Mouse (Mus musculus) brain, adult 10 weeks (tissue): ENCODE measurements around the gene Gm17027. TPM values are rescaled to one million over a fixed set of nuclear protein-coding genes. Genes with fewer than 3 reads are reported as not detected.

Experiments
- polyA plus RNA-seq: library from polyadenylated mRNA; stranded (reverse); fragments of 350-450 nt; fragmentation: Illumina TruSeq; extraction: RNeasy Lipid Tissue Mini Kit (QIAGEN cat#74804); gene quantifications from one replicate; pipeline ENCODE4 v1.2.3, GENCODE M21; 2015; ENCODE audit warnings: low read depth, low replicate concordance

The Gm17027 gene
- polyA plus RNA-seq: not detected

DNA sequence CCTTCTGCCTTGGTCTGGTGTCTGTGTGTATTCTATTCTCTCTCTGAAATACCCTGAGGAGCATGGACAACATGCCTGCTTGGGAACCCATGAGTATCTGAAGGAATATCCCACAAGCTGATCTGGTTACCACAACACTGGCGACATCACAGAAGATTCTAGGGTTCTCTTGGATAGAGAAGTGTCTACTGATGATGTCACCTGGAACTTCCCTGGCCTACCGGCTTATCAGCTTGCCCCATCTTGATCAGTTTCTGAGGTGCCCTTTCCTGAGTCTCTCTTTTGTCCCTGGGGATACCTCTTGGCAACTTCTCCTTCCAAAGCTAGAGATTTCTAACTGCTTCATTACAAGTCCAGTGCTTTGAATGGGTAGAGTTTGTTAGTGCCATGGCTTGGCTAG is at the start of gene Gm17027:
Gene Gm17027, minus strand, starts transcription at position 101 of the 400 bp plus-strand sequence.

DNA sequence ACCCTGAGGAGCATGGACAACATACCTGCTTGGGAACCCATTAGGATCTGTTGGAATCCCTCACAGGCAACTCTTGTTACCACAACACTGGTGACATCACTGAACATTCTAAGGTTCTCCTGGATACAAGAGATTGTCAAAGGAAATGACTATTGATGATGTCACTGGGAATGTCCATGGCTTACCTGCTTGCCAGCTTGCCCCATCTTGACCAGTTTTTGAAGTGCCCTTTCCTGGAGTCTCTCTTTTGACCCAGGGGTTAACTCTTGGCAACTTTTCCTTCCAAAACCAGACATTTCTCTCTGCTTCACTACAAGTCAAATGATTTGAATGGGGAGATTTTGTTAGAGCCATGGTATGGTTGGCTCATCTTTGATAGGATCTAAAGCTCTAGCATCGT is 28.3 kb upstream of the Gm17027 start, which contains the start of gene Gm3573:
Gene Gm3573, minus strand, starts transcription at position 101 of the 400 bp plus-strand sequence.

DNA sequence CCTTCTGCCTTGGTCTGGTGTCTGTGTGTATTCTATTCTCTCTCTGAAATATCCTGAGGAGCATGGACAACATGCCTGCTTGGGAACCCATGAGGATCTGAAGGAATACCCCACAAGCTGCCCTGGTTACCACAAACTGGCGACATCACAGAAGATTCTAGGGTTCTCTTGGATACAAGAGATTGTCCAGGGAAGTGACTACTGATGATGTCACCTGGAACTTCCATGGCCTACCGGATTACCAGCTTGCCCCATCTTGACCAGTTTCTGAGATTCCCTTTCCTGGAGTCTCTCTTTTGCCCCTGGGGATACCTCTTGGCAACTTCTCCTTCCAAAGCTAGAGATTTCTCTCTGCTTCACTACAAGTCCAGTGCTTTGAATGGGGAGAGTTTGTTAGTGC is 45.2 kb downstream of the Gm17027 start, which contains the start of gene Gm7951:
Gene Gm7951, minus strand, starts transcription at position 101 of the 400 bp plus-strand sequence.

Other genes starting within 250 kb of the Gm17027 start
- gene 1700049E17Rik1, start 237.7 kb downstream of the Gm17027 start, polyA plus RNA-seq: not detected
- gene 1700024B05Rik, start 218.6 kb downstream of the Gm17027 start, polyA plus RNA-seq: not detected
- not detected for gene Gm6401, start 194.7 kb downstream of the Gm17027 start, polyA plus RNA-seq
- gene Gm3543, start 179.3 kb downstream of the Gm17027 start, polyA plus RNA-seq: not detected
- not detected for gene Gm7951, start 45.3 kb downstream of the Gm17027 start, polyA plus RNA-seq
- gene Gm3573, start 28.2 kb upstream of the Gm17027 start, polyA plus RNA-seq: not detected
- gene Gm17026, start 97.4 kb upstream of the Gm17027 start, polyA plus RNA-seq: not detected
- not detected for gene Gm9611, start 134.7 kb upstream of the Gm17027 start, polyA plus RNA-seq
- gene Gm7995, start 147.6 kb upstream of the Gm17027 start, polyA plus RNA-seq: not detected